Mouse (Mus musculus) heart, adult 2 months (tissue): ENCODE measurements around the gene Lct. TPM values are rescaled to one million over a fixed set of nuclear protein-coding genes. Genes with fewer than 3 reads are reported as not detected.
A peak's percentile ranks its signal among the peaks of the same experiment; 100 is the strongest.

Experiments used
- DNase-seq, 2 experiments: peaks; one replicate each; pipeline ENCODE4 v3.0.0; 2021
- H3K27ac ChIP-seq: fragments of 200-600 bp; 2 replicates; pipeline ENCODE4 v1.8.1; 2022
- H3K27me3 ChIP-seq: fragments of 200-500 bp; 2 replicates; pipeline ENCODE4 v1.6.1; 2012; ENCODE audit warnings: mild to moderate bottlenecking, low read length, inconsistent platforms, mixed read lengths; ENCODE audit not compliant: control insufficient read depth, insufficient read depth
- H3K36me3 ChIP-seq: fragments of 200-500 bp; 2 replicates; pipeline ENCODE4 v1.6.1; 2012; ENCODE audit warnings: low read length, inconsistent platforms; ENCODE audit not compliant: control insufficient read depth, insufficient read depth
- H3K4me1 ChIP-seq: fragments of 200-500 bp; 2 replicates; pipeline ENCODE4 v1.6.1; 2011; ENCODE audit warnings: low read length; ENCODE audit not compliant: control insufficient read depth, insufficient read depth
- H3K4me3 ChIP-seq: fragments of 200-600 bp; 2 replicates; pipeline ENCODE4 v1.8.1; 2022
- H3K79me2 ChIP-seq: fragments of 200-500 bp; replicated peaks from 2 replicates; pipeline ENCODE4 v1.6.1; 2012; ENCODE audit warnings: mild to moderate bottlenecking, inconsistent platforms, low read length, moderate library complexity, mixed read lengths; ENCODE audit not compliant: control insufficient read depth, insufficient read depth
- H3K9ac ChIP-seq: fragments of 200-500 bp; 2 replicates; pipeline ENCODE4 v1.6.1; 2012; ENCODE audit warnings: low read depth, mild to moderate bottlenecking, control low read depth, inconsistent platforms, low read length, mixed read lengths
- CTCF ChIP-seq: fragments of 200-600 bp; IDR thresholded peaks from 2 replicates; pipeline ENCODE4 v1.8.1; 2022; ENCODE audit warnings: antibody characterized with exemption, mild to moderate bottlenecking, moderate library complexity
- EP300 ChIP-seq: fragments of 200-500 bp; IDR thresholded peaks from 2 replicates; pipeline ENCODE4 v1.6.1; 2011; ENCODE audit warnings: low read depth, low read length, control low read depth; ENCODE audit not compliant: insufficient read depth
- POLR2A ChIP-seq: fragments of 200-500 bp; IDR thresholded peaks from 2 replicates; pipeline ENCODE4 v1.6.1; 2011; ENCODE audit warnings: mild to moderate bottlenecking, low read depth, low read length, control low read depth; ENCODE audit not compliant: insufficient read depth
- WGBS: fragments of 180-500 bp; shearing (Covaris S2); methylation state at CpG from one replicate; pipeline ENCODE4 v1.1.7; 2018; 5-methylcytosine and 5-hydroxymethylcytosine counted together
- intact Hi-C: fragments of 180-260 bp; cut with DNase I; formaldehyde crosslinking; loops from one replicate; pipeline ENCODE4 v1.15.1; 2025
- polyA plus RNA-seq: library from polyadenylated mRNA; depleted of rRNA; stranded (reverse); fragments of >200 nt; gene quantifications from 2 replicates; pipeline ENCODE4 v1.2.3, GENCODE M21; 2012
- total RNA-seq, 2 experiments: library from RNA; stranded (reverse); gene quantifications; 2 replicates each; pipeline ENCODE4 v1.2.3; 2021

The Lct gene
- total and polyA plus RNA-seq, 3 experiments: 0.02 TPM; not detected in 2

- DNase-seq: no peak
- Histone ChIP-seq H3K36me3 (no peaks in the 10 kb centered on the region), H3K9ac (no peak overlapping the region), H3K4me1 (no peaks in the 10 kb centered on the region), H3K79me2 (no peaks in the 10 kb centered on the region), H3K4me3 (no peak overlapping the region), H3K27ac (no peak overlapping the region), H3K27me3 (no peaks in the 10 kb centered on the region)
- intact Hi-C loops: no loop called here
- 59% methylated on average over 4 of the region's 4 CpGs for WGBS
- TF ChIP-seq POLR2A (no peak), CTCF (no peak), EP300 (no peak)
Observed at GRCm38 (mm10) chr1:128314665-128315064, 13.5 kb downstream of the Lct start.

GRCm38 (mm10) chr1:128309043-128309442, 19.1 kb downstream of the Lct start:
- Histone ChIP-seq H3K27ac (no peak overlapping the region), H3K79me2 (no peaks in the 10 kb centered on the region), H3K27me3 (no peaks in the 10 kb centered on the region), H3K9ac (no peak overlapping the region), H3K36me3 (no peaks in the 10 kb centered on the region), H3K4me1 (no peaks in the 10 kb centered on the region), H3K4me3 (no peak overlapping the region)
- TF ChIP-seq CTCF (0 out of 2 replicates have a peak, but pooled peaks have one; percentile 9), POLR2A (no peak)
- no peak for DNase-seq
- intact Hi-C loops: no loop called here
- WGBS: 88% methylated on average over 3 of the region's 3 CpGs

- TF ChIP-seq POLR2A (no peak), EP300 (no peak), CTCF (no peak)
- intact Hi-C loops: no loop called here
- WGBS: 92% methylated on average over 16 of the region's 16 CpGs
Observed at GRCm38 (mm10) chr1:128303900-128304299, 24.2 kb downstream of the Lct start.

GRCm38 (mm10) chr1:128295717-128296528, 32.2 kb downstream of the Lct start:
- intact Hi-C loops: no loop called here
- Histone ChIP-seq H3K9ac (no peak overlapping the region), H3K27me3 (no peaks in the 10 kb centered on the region), H3K4me3 (no peak overlapping the region), H3K79me2 (no peaks in the 10 kb centered on the region), H3K36me3 (no peaks in the 10 kb centered on the region), H3K27ac (no peak overlapping the region), H3K4me1 (no peaks in the 10 kb centered on the region)
- 78% methylated on average over 5 of the region's 5 CpGs for WGBS
- no peak for DNase-seq
- TF ChIP-seq POLR2A (no peak), EP300 (no peak), CTCF (no peak)

More at GRCm38 (mm10) chr1:128303900-128304299, 24.2 kb downstream of the Lct start:
- no peak for DNase-seq
- Histone ChIP-seq H3K79me2 (no peaks in the 10 kb centered on the region), H3K4me3 (no peak overlapping the region), H3K27ac (no peak overlapping the region), H3K4me1 (no peaks in the 10 kb centered on the region), H3K36me3 (no peaks in the 10 kb centered on the region), H3K27me3 (no peaks in the 10 kb centered on the region), H3K9ac (no peak overlapping the region)

GRCm38 (mm10) chr1:128295296-128295695, 32.8 kb downstream of the Lct start:
- no peak overlapping the region for H3K4me3 ChIP-seq
- TF ChIP-seq CTCF (no peak), EP300 (no peak), POLR2A (no peak)
- H3K27ac ChIP-seq: no peak overlapping the region
- no peaks in the 10 kb centered on the region for H3K79me2 ChIP-seq
- H3K4me1 ChIP-seq: no peaks in the 10 kb centered on the region
- no peak overlapping the region for H3K9ac ChIP-seq
- no peak for DNase-seq
- intact Hi-C loops: no loop called here
- H3K27me3 ChIP-seq: no peaks in the 10 kb centered on the region
- H3K36me3 ChIP-seq: no peaks in the 10 kb centered on the region
- WGBS: 72% methylated on average over 8 of the region's 8 CpGs

GRCm38 (mm10) chr1:128293524-128293923, 34.6 kb downstream of the Lct start:
- TF ChIP-seq EP300 (no peak), CTCF (no peak), POLR2A (no peak)
- Histone ChIP-seq H3K27me3 (no peaks in the 10 kb centered on the region), H3K9ac (no peak overlapping the region), H3K79me2 (no peaks in the 10 kb centered on the region), H3K4me1 (no peaks in the 10 kb centered on the region), H3K27ac (no peak overlapping the region), H3K4me3 (no peak overlapping the region), H3K36me3 (no peaks in the 10 kb centered on the region)
- intact Hi-C loops: no loop called here
- whole genome bisulfite sequencing: 73% methylated on average over 12 of the region's 12 CpGs
- no peak for DNase-seq
